24 mouse cellular contexts compared by ENCODE assay signal in genomic region chr1:36228461-36228860, GRCm38 (mm10).
"Had no signal": no experiment of that assay in that cellular context is flagged by ENCODE, and none has a peak within 500 bp of the region (broad histone marks: within the 10 kb centered on the region; RNA-seq: fewer than 3 reads in every experiment).

No protein-coding gene starts in this region.

- H3K9ac ChIP-seq: hindbrain, embryonic 12.5 days; hindbrain, embryonic 14.5 days; intestine, embryonic 15.5 days; limb, embryonic 12.5 days; liver, embryonic 12.5 days had no signal

- H3K27ac ChIP-seq: heart, adult 2 months; hindbrain, embryonic 10.5 days; hindbrain, embryonic 12.5 days; hindbrain, embryonic 14.5 days; intestine, embryonic 15.5 days; layer of hippocampus, adult 2 months; left cerebral cortex, adult 2 months; limb, embryonic 10.5 days; limb, embryonic 12.5 days; liver, embryonic 12.5 days had no signal

- H3K4me2 ChIP-seq: heart, embryonic 11.5 days; hindbrain, embryonic 12.5 days; hindbrain, embryonic 14.5 days; intestine, embryonic 15.5 days; limb, embryonic 12.5 days; liver, embryonic 12.5 days had no signal

- DNase-seq: gastrocnemius, postnatal 14 days; gastrocnemius, postnatal 36 days; heart, adult 2 months; heart, postnatal 10 days; heart, postnatal 4 days; kidney, adult 18-20 months; kidney, adult 8-10 months; kidney, postnatal 10 days; kidney, postnatal 25 days; kidney, postnatal 4 days; liver had no signal

- H3K4me1 ChIP-seq: hindbrain, embryonic 10.5 days; hindbrain, embryonic 12.5 days; intestine, embryonic 15.5 days; limb, embryonic 10.5 days; limb, embryonic 12.5 days; liver, embryonic 12.5 days had no signal

- ATAC-seq: hindbrain, embryonic 16.5 days; inflammation-experienced regulatory T-cells, adult 6 months; intestine, embryonic 15.5 days; intestine, postnatal 0 days; liver, embryonic 12.5 days had no signal

- H3K9me3 ChIP-seq: hindbrain, embryonic 10.5 days; hindbrain, embryonic 12.5 days; intestine, embryonic 15.5 days; limb, embryonic 10.5 days; limb, embryonic 12.5 days; liver, embryonic 12.5 days had no signal

- H3K27me3 ChIP-seq: hindbrain, embryonic 12.5 days; intestine, embryonic 15.5 days; limb, embryonic 12.5 days; liver, embryonic 12.5 days had no signal

- H3K4me3 ChIP-seq: heart, adult 2 months; hindbrain, embryonic 10.5 days; hindbrain, embryonic 12.5 days; intestine, embryonic 15.5 days; layer of hippocampus, adult 2 months; left cerebral cortex, adult 2 months; limb, embryonic 10.5 days; limb, embryonic 12.5 days; liver, embryonic 12.5 days had no signal
